Mouse (Mus musculus) right cerebral cortex, postnatal 10 days (tissue): ENCODE results near the gene Khdrbs1.
"Not testable (repeated sequence)": the region's sequence is repeated elsewhere in the genome, so short reads cannot be mapped to it uniquely, and the experiment has no call there.

Experiments used
- DNase-seq, 2 experiments: peaks; one replicate each; pipeline ENCODE4 v3.0.0; 2021; ENCODE audit warnings: low spot score in 2 of 2

Gene Khdrbs1

GRCm38 (mm10) chr4:129743494-129743893 lies 1.4 kb upstream of the Khdrbs1 start:
- DNase-seq: no peak

- peak; percentile 35 to 44 for DNase-seq
Measured at GRCm38 (mm10) chr4:129743010-129743390, 897 bp upstream of the Khdrbs1 start.

- DNase-seq: no peak
Measured at GRCm38 (mm10) chr4:129741974-129742231, 200 bp downstream of the Khdrbs1 start.

- DNase-seq: peak; percentile 48 to 69
Measured at GRCm38 (mm10) chr4:129741251-129741973, 691 bp downstream of the Khdrbs1 start.

GRCm38 (mm10) chr4:129739111-129739645 lies 2.9 kb downstream of the Khdrbs1 start:
- DNase-seq: no peak

- no peak for DNase-seq
Measured at GRCm38 (mm10) chr4:129736173-129736572, 5.9 kb downstream of the Khdrbs1 start.

GRCm38 (mm10) chr4:129735485-129735884 lies 6.6 kb downstream of the Khdrbs1 start:
- not testable (repeated sequence) for DNase-seq

GRCm38 (mm10) chr4:129731423-129731822 lies 10.7 kb downstream of the Khdrbs1 start:
- no peak for DNase-seq

GRCm38 (mm10) chr4:129716310-129716709 lies 25.8 kb downstream of the Khdrbs1 start:
- DNase-seq: no peak

GRCm38 (mm10) chr4:129709486-129710129 lies 32.5 kb downstream of the Khdrbs1 start:
- DNase-seq: peak in 1 of 2 experiments; percentile 67

GRCm38 (mm10) chr4:129706750-129707149 lies 35.4 kb downstream of the Khdrbs1 start:
- no peak for DNase-seq

- peak; percentile 91 to 94 for DNase-seq
Measured at GRCm38 (mm10) chr4:129702454-129702853, 39.6 kb downstream of the Khdrbs1 start.

GRCm38 (mm10) chr4:129701503-129702377 lies 40.4 kb downstream of the Khdrbs1 start:
- peak; percentile 93 for DNase-seq

- not testable (repeated sequence) for DNase-seq
Measured at GRCm38 (mm10) chr4:129700661-129701060, 41.4 kb downstream of the Khdrbs1 start.

- no peak for DNase-seq
Measured at GRCm38 (mm10) chr4:129700216-129700615, 41.9 kb downstream of the Khdrbs1 start.

- no peak for DNase-seq
Measured at GRCm38 (mm10) chr4:129697191-129697590, 44.9 kb downstream of the Khdrbs1 start.

- peak; percentile 94 to 95 for DNase-seq
Measured at GRCm38 (mm10) chr4:129696158-129696985, 45.7 kb downstream of the Khdrbs1 start, which contains the start of gene Tmem39b. Gene Tmem39b, minus strand, starts transcription at chr4:129696838.

GRCm38 (mm10) chr4:129695815-129696157 lies 46.3 kb downstream of the Khdrbs1 start:
- DNase-seq: no peak

- DNase-seq: no peak
Measured at GRCm38 (mm10) chr4:129684531-129684930, 57.6 kb downstream of the Khdrbs1 start.

GRCm38 (mm10) chr4:129683901-129684493 lies 58.1 kb downstream of the Khdrbs1 start:
- DNase-seq: no peak

GRCm38 (mm10) chr4:129681837-129682236 lies 60.3 kb downstream of the Khdrbs1 start:
- no peak for DNase-seq
